Mouse (Mus musculus): ENCODE measurements around the gene S100a13. TPM values are rescaled to one million over a fixed set of nuclear protein-coding genes. Genes with fewer than 3 reads are reported as not detected.
A peak's percentile ranks its signal among the peaks of the same experiment; 100 is the strongest.

The S100a13 gene
- polyA plus RNA-seq, 1 experiment from 2014 or later = 45.8 TPM

DNA sequence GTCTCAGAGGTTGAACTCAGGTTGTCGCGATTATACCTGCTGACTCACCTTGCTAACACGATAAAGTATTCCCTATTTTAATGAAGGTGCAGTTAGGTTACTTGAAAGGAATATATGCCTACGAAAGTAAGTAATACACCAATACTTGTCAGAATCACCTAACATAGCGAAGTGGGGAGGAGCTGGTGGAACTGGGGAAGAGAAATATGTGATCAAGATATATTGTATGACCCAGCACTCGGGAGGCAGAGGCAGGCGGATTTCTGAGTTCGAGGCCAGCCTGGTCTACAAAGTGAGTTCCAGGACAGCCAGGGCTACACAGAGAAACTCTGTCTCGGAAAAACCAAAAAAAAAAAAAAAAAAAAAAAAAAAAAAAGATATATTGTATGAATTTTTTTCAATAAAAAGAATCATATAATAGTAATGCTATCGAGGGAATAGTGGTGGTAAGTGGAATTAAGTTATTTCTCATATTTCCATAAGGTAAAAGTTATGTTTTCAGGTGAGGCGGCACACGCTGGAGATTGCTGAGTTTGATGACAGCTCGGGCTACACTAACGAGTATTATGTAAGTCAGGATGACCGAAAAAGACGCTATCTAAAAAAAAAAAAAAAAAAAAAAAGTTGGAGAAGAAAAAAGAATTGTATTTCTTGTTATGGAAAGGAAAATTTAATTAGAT lies 38.9 kb upstream of the S100a13 start:
- no peaks in the 10 kb centered on the region for H3K9me3 ChIP-seq (ENCODE audit: control insufficient read depth, low read length)
- no peak overlapping the region for H3K9ac ChIP-seq (ENCODE audit: low read depth, low read length)
- H3K4me2 ChIP-seq (ENCODE audit: low read depth, low read length) = peak overlapping the region; percentile 49
- H3K27ac ChIP-seq (replicated peaks; ENCODE audit: low read depth, low read length) = no peak overlapping the region
- H3K36me3 ChIP-seq (ENCODE audit: control insufficient read depth, insufficient read depth, low read length) = peaks cover 28% of the 10 kb centered on the region
- H3K4me3 ChIP-seq (ENCODE audit: low read depth, low read length) = peak overlapping the region; percentile 39
- ATAC-seq (ENCODE audit: low read depth) = peak; percentile 1; the same call in 1 of the 2 replicates
- 38% methylated on average over 15 of the region's 16 CpGs for WGBS
- peaks cover 6% of the 10 kb centered on the region; the same call in 1 of the 2 replicates for H3K4me1 ChIP-seq (ENCODE audit: control insufficient read depth, insufficient read depth, low read length)
- H3K27me3 ChIP-seq (replicated peaks; ENCODE audit: control insufficient read depth, insufficient read depth, low read length) = no peaks in the 10 kb centered on the region
- no peak for DNase-seq (ENCODE audit: low spot score)

DNA sequence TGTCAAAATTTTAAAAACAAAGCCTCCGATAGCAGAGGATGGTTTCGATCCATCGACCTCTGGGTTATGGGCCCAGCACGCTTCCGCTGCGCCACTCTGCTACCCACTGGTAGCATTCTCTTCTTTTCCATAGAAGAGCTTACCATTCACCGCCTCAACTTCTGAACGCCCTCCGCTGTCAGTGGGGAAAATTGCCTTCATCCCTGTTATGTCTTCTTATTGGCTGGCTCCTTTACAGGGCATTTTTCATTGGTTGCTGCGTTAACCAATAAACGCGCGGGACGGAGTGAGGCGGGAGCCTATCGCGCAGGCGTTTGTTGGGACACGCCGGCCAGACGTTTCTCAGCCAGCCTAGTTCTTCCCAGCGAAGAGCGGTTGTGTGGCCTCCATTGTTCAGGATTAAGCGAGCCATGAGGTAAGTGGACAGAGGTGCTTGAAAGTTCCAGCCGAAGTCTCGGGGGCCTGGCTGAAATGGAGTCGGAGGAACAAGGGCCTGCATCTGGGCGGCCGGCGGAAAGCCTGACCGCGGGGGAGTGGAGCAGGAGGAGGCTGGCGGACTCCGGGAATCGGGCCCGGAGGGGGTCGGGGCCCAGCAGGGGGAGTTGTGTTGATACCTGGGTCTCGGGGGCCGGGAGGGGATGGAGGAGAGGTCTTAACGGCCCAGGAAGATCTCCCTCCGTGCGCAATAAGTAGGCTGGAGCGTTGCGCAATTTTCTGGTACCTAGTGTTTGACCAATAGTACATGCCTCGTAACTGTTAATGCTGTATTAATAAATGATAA lies 38.2 kb upstream of the S100a13 start, which contains the start of gene Ilf2:
TSS of gene Ilf2 (plus strand) at position 296 of the 781 bp plus-strand sequence.
- H3K4me2 ChIP-seq (ENCODE audit: low read depth, low read length) = peak within 1 kb of the TSS; percentile 68
- peak within 1 kb of the TSS; percentile 95 for H3K4me3 ChIP-seq (ENCODE audit: low read depth, low read length)
- peaks cover 35% of the 10 kb centered on the region for H3K36me3 ChIP-seq (ENCODE audit: control insufficient read depth, insufficient read depth, low read length)
- DNase-seq (ENCODE audit: low spot score) (peak; percentile 99), ATAC-seq (ENCODE audit: low read depth) (peak; percentile 99)
- peaks cover 6% of the 10 kb centered on the region; the same call in 1 of the 2 replicates for H3K4me1 ChIP-seq (ENCODE audit: control insufficient read depth, insufficient read depth, low read length)
- H3K9ac ChIP-seq (ENCODE audit: low read depth, low read length) = peak within 1 kb of the TSS; percentile 94
- H3K9me3 ChIP-seq (ENCODE audit: control insufficient read depth, low read length) = no peaks in the 10 kb centered on the region
- peak within 1 kb of the TSS; percentile 94 for H3K27ac ChIP-seq (replicated peaks; ENCODE audit: low read depth, low read length)
- WGBS = under 1% methylated on average over 45 of the region's 45 CpGs
- no peaks in the 10 kb centered on the region for H3K27me3 ChIP-seq (replicated peaks; ENCODE audit: control insufficient read depth, insufficient read depth, low read length)

GRCm38 (mm10) chr3:90486998-90487397 lies 27.2 kb upstream of the S100a13 start:
- 79% methylated on average over 5 of the region's 5 CpGs for WGBS
- peaks cover 74% of the 10 kb centered on the region for H3K36me3 ChIP-seq (ENCODE audit: control insufficient read depth, insufficient read depth, low read length)

GRCm38 (mm10) chr3:90488576-90488975 lies 25.7 kb upstream of the S100a13 start:
- Histone ChIP-seq H3K4me2 (ENCODE audit: low read depth, low read length) (no peak overlapping the region), H3K9ac (ENCODE audit: low read depth, low read length) (no peak overlapping the region), H3K36me3 (ENCODE audit: control insufficient read depth, insufficient read depth, low read length) (peaks cover 59% of the 10 kb centered on the region), H3K9me3 (ENCODE audit: control insufficient read depth, low read length) (no peaks in the 10 kb centered on the region), H3K4me3 (ENCODE audit: low read depth, low read length) (no peak overlapping the region), H3K4me1 (ENCODE audit: control insufficient read depth, insufficient read depth, low read length) (peaks cover 6% of the 10 kb centered on the region), H3K27me3 (replicated peaks; ENCODE audit: control insufficient read depth, insufficient read depth, low read length) (no peaks in the 10 kb centered on the region), H3K27ac (replicated peaks; ENCODE audit: low read depth, low read length) (no peak overlapping the region)
- ATAC-seq (ENCODE audit: low read depth) (no peak), DNase-seq (ENCODE audit: low spot score) (no peak)
- WGBS = 84% methylated on average over 6 of the region's 6 CpGs

More at GRCm38 (mm10) chr3:90486998-90487397, 27.2 kb upstream of the S100a13 start:
- Histone ChIP-seq H3K27ac (replicated peaks; ENCODE audit: low read depth, low read length) (no peak overlapping the region), H3K4me3 (ENCODE audit: low read depth, low read length) (no peak overlapping the region), H3K9me3 (ENCODE audit: control insufficient read depth, low read length) (no peaks in the 10 kb centered on the region), H3K9ac (ENCODE audit: low read depth, low read length) (no peak overlapping the region), H3K4me2 (ENCODE audit: low read depth, low read length) (no peak overlapping the region), H3K27me3 (replicated peaks; ENCODE audit: control insufficient read depth, insufficient read depth, low read length) (no peaks in the 10 kb centered on the region), H3K4me1 (ENCODE audit: control insufficient read depth, insufficient read depth, low read length) (peaks cover 6% of the 10 kb centered on the region)
- DNase-seq (ENCODE audit: low spot score) (no peak), ATAC-seq (ENCODE audit: low read depth) (no peak)

DNA sequence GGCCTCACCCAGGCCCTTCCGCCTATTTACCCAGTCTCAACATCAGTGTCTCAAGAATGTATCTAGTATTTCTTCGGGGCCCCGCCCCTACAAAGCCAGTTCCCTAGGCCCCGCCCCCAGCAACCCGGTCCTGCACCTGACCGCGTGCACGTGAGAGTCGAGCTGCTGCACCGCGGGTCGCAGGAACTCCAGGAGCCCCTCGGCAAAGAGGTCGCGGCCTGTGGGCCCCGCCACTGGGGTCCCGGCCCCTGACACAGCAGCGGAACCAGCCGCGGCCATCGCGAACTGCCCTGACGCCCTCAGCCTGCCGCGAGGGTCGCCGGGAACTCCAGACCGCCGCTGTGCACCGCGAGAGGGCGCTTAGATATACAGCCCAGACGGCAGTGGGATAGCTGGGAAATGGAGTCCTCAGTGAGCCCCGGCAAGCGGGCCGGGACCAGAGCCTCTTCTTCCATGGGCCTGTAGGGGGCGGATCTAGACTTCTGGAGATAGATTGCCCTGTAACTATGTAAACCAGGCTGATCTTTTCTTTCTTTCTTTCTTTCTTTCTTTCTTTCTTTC lies 23.5 kb upstream of the S100a13 start, which contains the start of gene Snapin:
TSS of gene Snapin (minus strand) at position 338 of the 561 bp plus-strand sequence.
- H3K27ac ChIP-seq (replicated peaks; ENCODE audit: low read depth, low read length) = peak within 1 kb of the TSS; percentile 65
- peak within 1 kb of the TSS; percentile 81 for H3K9ac ChIP-seq (ENCODE audit: low read depth, low read length)
- no peaks in the 10 kb centered on the region for H3K27me3 ChIP-seq (replicated peaks; ENCODE audit: control insufficient read depth, insufficient read depth, low read length)
- H3K9me3 ChIP-seq (ENCODE audit: control insufficient read depth, low read length) = no peaks in the 10 kb centered on the region
- peak; percentile 98 for DNase-seq (ENCODE audit: low spot score)
- peak within 1 kb of the TSS; percentile 67 for H3K4me3 ChIP-seq (ENCODE audit: low read depth, low read length)
- ATAC-seq (ENCODE audit: low read depth) = peak; percentile 99
- 0% methylated on average over 31 of the region's 37 CpGs for WGBS
- peak within 1 kb of the TSS; percentile 83 for H3K4me2 ChIP-seq (ENCODE audit: low read depth, low read length)
- H3K36me3 ChIP-seq (ENCODE audit: control insufficient read depth, insufficient read depth, low read length) = peaks cover 40% of the 10 kb centered on the region
- peaks cover 6% of the 10 kb centered on the region for H3K4me1 ChIP-seq (ENCODE audit: control insufficient read depth, insufficient read depth, low read length)

- peaks cover 6% of the 10 kb centered on the region for H3K4me1 ChIP-seq (ENCODE audit: control insufficient read depth, insufficient read depth, low read length)
- H3K27me3 ChIP-seq (replicated peaks; ENCODE audit: control insufficient read depth, insufficient read depth, low read length) = no peaks in the 10 kb centered on the region
- 44% methylated on average over 2 of the region's 2 CpGs for WGBS
- H3K9ac ChIP-seq (ENCODE audit: low read depth, low read length) = no peak overlapping the region
- H3K36me3 ChIP-seq (ENCODE audit: control insufficient read depth, insufficient read depth, low read length) = peaks cover 40% of the 10 kb centered on the region
- no peak overlapping the region for H3K4me3 ChIP-seq (ENCODE audit: low read depth, low read length)
- DNase-seq (ENCODE audit: low spot score) = no peak
- H3K4me2 ChIP-seq (ENCODE audit: low read depth, low read length) = no peak overlapping the region
- no peaks in the 10 kb centered on the region for H3K9me3 ChIP-seq (ENCODE audit: control insufficient read depth, low read length)
- H3K27ac ChIP-seq (replicated peaks; ENCODE audit: low read depth, low read length) = no peak overlapping the region
- no peak for ATAC-seq (ENCODE audit: low read depth)
Observed at GRCm38 (mm10) chr3:90491350-90491749, 22.9 kb upstream of the S100a13 start.

- Histone ChIP-seq H3K4me3 (ENCODE audit: low read depth, low read length) (no peak overlapping the region), H3K4me2 (ENCODE audit: low read depth, low read length) (no peak overlapping the region), H3K9me3 (ENCODE audit: control insufficient read depth, low read length) (no peaks in the 10 kb centered on the region), H3K27ac (replicated peaks; ENCODE audit: low read depth, low read length) (no peak overlapping the region), H3K36me3 (ENCODE audit: control insufficient read depth, insufficient read depth, low read length) (peaks cover 41% of the 10 kb centered on the region), H3K27me3 (replicated peaks; ENCODE audit: control insufficient read depth, insufficient read depth, low read length) (no peaks in the 10 kb centered on the region), H3K4me1 (ENCODE audit: control insufficient read depth, insufficient read depth, low read length) (peaks cover 6% of the 10 kb centered on the region), H3K9ac (ENCODE audit: low read depth, low read length) (no peak overlapping the region)
- 66% methylated on average over 4 of the region's 4 CpGs for WGBS
- DNase-seq (ENCODE audit: low spot score) (no peak), ATAC-seq (ENCODE audit: low read depth) (no peak)
Observed at GRCm38 (mm10) chr3:90493831-90494540, 20.2 kb upstream of the S100a13 start.

DNA sequence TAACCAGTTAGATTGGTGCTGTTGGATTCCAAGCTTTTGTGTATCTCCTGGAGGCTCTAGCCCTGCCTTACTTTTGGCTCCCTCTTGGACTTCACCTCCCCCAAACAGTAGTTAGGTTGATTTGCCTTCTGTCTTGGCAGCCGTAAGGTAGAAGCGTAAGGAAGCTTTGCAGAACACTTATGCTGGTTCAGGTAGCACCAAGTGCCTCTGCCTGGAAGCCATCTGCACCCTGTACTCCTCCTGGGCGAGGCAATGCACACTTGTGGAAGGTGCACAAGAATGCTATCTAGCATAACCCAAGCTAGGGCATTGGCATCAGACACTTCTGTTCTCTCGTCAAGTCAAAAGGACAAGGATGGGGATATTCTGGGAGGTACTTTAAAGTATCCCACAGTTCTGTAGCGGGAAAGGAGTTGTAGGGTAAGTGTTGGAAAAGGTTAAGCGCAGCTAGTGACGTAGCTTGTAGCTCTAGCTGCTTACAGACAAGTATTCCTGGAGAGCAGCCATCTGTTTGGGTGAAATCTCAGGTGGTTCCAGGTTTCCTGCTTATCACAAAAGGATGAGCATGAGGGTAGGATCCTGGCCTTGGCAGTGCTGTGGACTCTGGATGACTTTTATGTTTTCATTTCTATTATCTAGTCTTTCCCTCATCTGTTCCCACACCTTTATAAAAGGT lies 18.2 kb upstream of the S100a13 start:
- ATAC-seq (ENCODE audit: low read depth) = no peak
- no peak for DNase-seq (ENCODE audit: low spot score)
- H3K4me1 ChIP-seq (ENCODE audit: control insufficient read depth, insufficient read depth, low read length) = no peaks in the 10 kb centered on the region
- WGBS = 92% methylated on average over 7 of the region's 7 CpGs
- no peak overlapping the region for H3K27ac ChIP-seq (replicated peaks; ENCODE audit: low read depth, low read length)
- H3K27me3 ChIP-seq (replicated peaks; ENCODE audit: control insufficient read depth, insufficient read depth, low read length) = no peaks in the 10 kb centered on the region
- H3K4me3 ChIP-seq (ENCODE audit: low read depth, low read length) = no peak overlapping the region
- no peak overlapping the region for H3K9ac ChIP-seq (ENCODE audit: low read depth, low read length)
- H3K4me2 ChIP-seq (ENCODE audit: low read depth, low read length) = no peak overlapping the region
- H3K9me3 ChIP-seq (ENCODE audit: control insufficient read depth, low read length) = no peaks in the 10 kb centered on the region
- peaks cover 52% of the 10 kb centered on the region for H3K36me3 ChIP-seq (ENCODE audit: control insufficient read depth, insufficient read depth, low read length)

All from embryonic facial prominence, embryonic 14.5 days (tissue).